Mouse (Mus musculus) lung, adult 10 weeks (tissue): ENCODE results near the gene Aoc2. TPM values are rescaled to one million over a fixed set of nuclear protein-coding genes. Genes with fewer than 3 reads are reported as not detected.

Experiments
- polyA plus RNA-seq: library from polyadenylated mRNA; stranded (reverse); fragments of 350-450 nt; fragmentation: Illumina TruSeq; extraction: RNeasy Lipid Tissue Mini Kit (QIAGEN cat#74804); gene quantifications from one replicate; pipeline ENCODE4 v1.2.3, GENCODE M21; 2014; ENCODE audit warnings: low read depth, low replicate concordance; ENCODE audit not compliant: insufficient read depth

The Aoc2 gene
- 0.70 TPM for polyA plus RNA-seq

GRCm38 (mm10) chr11:101324763-101325162, at the start of gene Aoc2:
Aoc2 (plus strand) TSS chr11:101325063.

GRCm38 (mm10) chr11:101278223-101279192, 46.4 kb upstream of the Aoc2 start, which contains the start of the genes Cntd1 and Coa3:
Cntd1 (plus strand) TSS chr11:101279012.
Coa3 (minus strand) TSS chr11:101279114.

GRCm38 (mm10) chr11:101302004-101302798, 22.7 kb upstream of the Aoc2 start, which contains the start of gene Becn1:
Becn1 (minus strand) TSS chr11:101302286.

GRCm38 (mm10) chr11:101315665-101316500, 9.0 kb upstream of the Aoc2 start, which contains the start of gene Psme3:
Psme3 (plus strand) TSS chr11:101316213.

GRCm38 (mm10) chr11:101330371-101330924, 5.6 kb downstream of the Aoc2 start, which contains the start of gene Aoc3:
Aoc3 (plus strand) TSS chr11:101330605.

GRCm38 (mm10) chr11:101367326-101367935, 42.6 kb downstream of the Aoc2 start, which contains the start of gene G6pc:
G6pc (plus strand) TSS chr11:101367561.

Other genes with a start within 250 kb of the Aoc2 start
- gene Hsd17b1, start 246.7 kb upstream of the Aoc2 start, polyA plus RNA-seq = 0.35 TPM
- 19.9 TPM for gene Coasy, start 242.5 kb upstream of the Aoc2 start, polyA plus RNA-seq
- gene Mlx, start 237.8 kb upstream of the Aoc2 start, polyA plus RNA-seq = 33.0 TPM
- 6.5 TPM for gene Psmc3ip, start 229.6 kb upstream of the Aoc2 start, polyA plus RNA-seq
- gene Retreg3, start 205.2 kb upstream of the Aoc2 start, polyA plus RNA-seq = 36.3 TPM
- 16.8 TPM for gene Tubg1, start 205.1 kb upstream of the Aoc2 start, polyA plus RNA-seq
- gene Tubg2, start 169.2 kb upstream of the Aoc2 start, polyA plus RNA-seq = 1.1 TPM
- gene Cntnap1, start 154.5 kb upstream of the Aoc2 start, polyA plus RNA-seq = 0.62 TPM
- 10.0 TPM for gene Plekhh3, start 153.7 kb upstream of the Aoc2 start, polyA plus RNA-seq
- 0.13 TPM for gene Ccr10, start 149.6 kb upstream of the Aoc2 start, polyA plus RNA-seq
- gene Ezh1, start 98.6 kb upstream of the Aoc2 start, polyA plus RNA-seq = 23.4 TPM
- 682 TPM for gene Ramp2, start 79.0 kb upstream of the Aoc2 start, polyA plus RNA-seq
- 121 TPM for gene Vps25, start 71.4 kb upstream of the Aoc2 start, polyA plus RNA-seq
- gene Wnk4, start 64.5 kb upstream of the Aoc2 start, polyA plus RNA-seq = 9.4 TPM
- 0.25 TPM for gene Cntd1, start 46.1 kb upstream of the Aoc2 start, polyA plus RNA-seq
- gene Coa3, start 45.9 kb upstream of the Aoc2 start, polyA plus RNA-seq = 157 TPM
- gene Becn1, start 22.8 kb upstream of the Aoc2 start, polyA plus RNA-seq = 89.2 TPM
- 33.8 TPM for gene Psme3, start 8.8 kb upstream of the Aoc2 start, polyA plus RNA-seq
- gene Aoc3, start 5.5 kb downstream of the Aoc2 start, polyA plus RNA-seq = 4.7 TPM
- not detected for gene G6pc, start 42.5 kb downstream of the Aoc2 start, polyA plus RNA-seq
- 26.8 TPM for gene Aarsd1, start 92.6 kb downstream of the Aoc2 start, polyA plus RNA-seq
- 2.7 TPM for gene Gm27029, start 99.7 kb downstream of the Aoc2 start, polyA plus RNA-seq
- gene Rundc1, start 100.0 kb downstream of the Aoc2 start, polyA plus RNA-seq = 10.9 TPM
- gene Ptges3l, start 100.3 kb downstream of the Aoc2 start, polyA plus RNA-seq = 5.4 TPM
- gene Rpl27, start 117.2 kb downstream of the Aoc2 start, polyA plus RNA-seq = 823 TPM
- 80.7 TPM for gene Ifi35, start 123.3 kb downstream of the Aoc2 start, polyA plus RNA-seq
- 19.0 TPM for gene Rnd2, start 139.9 kb downstream of the Aoc2 start, polyA plus RNA-seq
- gene Vat1, start 141.2 kb downstream of the Aoc2 start, polyA plus RNA-seq = 86.7 TPM
- 0.28 TPM for gene Brca1, start 226.9 kb downstream of the Aoc2 start, polyA plus RNA-seq
- 33.6 TPM for gene Nbr1, start 227.1 kb downstream of the Aoc2 start, polyA plus RNA-seq